In the genomic region with DNA sequence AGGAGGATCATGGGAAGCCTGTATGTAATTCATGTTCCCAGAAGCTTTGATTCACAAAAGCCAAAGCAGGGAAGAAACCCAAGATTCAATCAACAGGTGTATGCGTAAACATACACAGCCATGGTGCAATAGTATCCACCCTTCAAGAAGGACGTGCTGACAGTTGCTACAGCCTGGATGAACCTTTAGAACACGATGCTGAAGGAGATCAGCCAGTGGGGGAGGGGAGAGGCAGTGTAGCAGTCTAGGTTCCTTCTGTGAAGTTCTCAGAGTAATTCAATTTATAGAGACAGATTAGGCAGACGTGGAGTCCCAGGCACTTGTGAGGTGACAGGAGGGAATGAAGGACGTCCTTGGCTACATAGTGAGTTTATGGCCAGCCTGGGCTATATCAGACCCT, we compare ENCODE assay signal across 9 mouse cellular contexts.
"Had no signal": no experiment of that assay in that cellular context is flagged by ENCODE, and none has a peak within 500 bp of the region (broad histone marks: within the 10 kb centered on the region; RNA-seq: fewer than 3 reads in every experiment).

No protein-coding gene starts in this region.

- DNase-seq: liver, postnatal 0 days; lung, adult 2 months; lung, postnatal 14 days; lung, postnatal 36 days; right cerebral cortex, postnatal 25 days; right cerebral cortex, postnatal 4 days; thymus, adult 2 months; thymus, postnatal 14 days; thymus, postnatal 36 days had no signal
